Mouse (Mus musculus): ENCODE measurements around the gene Atoh7.

DNA sequence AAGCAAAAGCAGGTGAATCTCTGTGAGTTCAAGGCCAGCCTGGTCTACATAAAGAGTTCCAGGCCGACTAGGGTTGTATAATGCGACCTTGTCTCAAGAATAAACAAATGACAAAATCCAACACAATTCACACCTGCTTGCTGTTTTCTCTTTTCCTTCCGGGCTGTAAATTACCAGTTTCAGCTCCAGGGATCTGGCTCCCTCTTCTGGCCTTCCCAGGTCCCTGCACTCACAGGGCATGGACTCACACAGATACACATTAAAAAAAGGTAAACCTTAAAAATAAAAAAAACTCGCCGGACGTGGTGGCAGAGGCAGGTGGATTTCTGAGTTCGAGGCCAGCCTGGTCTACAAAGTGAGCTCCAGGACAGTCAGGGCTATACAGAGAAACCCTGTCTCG, 18.1 kb downstream of the Atoh7 start:
- TF ChIP-seq CTCF (IDR thresholded peaks at IDR 0.05; ENCODE audit: low read depth): peak; percentile 23
- TF ChIP-seq EP300 (optimal IDR thresholded peaks at IDR 0.05): no peak

All from stomach, postnatal 0 days (tissue).